ENCODE assay signal across 8 mouse cellular contexts in the genomic region with DNA sequence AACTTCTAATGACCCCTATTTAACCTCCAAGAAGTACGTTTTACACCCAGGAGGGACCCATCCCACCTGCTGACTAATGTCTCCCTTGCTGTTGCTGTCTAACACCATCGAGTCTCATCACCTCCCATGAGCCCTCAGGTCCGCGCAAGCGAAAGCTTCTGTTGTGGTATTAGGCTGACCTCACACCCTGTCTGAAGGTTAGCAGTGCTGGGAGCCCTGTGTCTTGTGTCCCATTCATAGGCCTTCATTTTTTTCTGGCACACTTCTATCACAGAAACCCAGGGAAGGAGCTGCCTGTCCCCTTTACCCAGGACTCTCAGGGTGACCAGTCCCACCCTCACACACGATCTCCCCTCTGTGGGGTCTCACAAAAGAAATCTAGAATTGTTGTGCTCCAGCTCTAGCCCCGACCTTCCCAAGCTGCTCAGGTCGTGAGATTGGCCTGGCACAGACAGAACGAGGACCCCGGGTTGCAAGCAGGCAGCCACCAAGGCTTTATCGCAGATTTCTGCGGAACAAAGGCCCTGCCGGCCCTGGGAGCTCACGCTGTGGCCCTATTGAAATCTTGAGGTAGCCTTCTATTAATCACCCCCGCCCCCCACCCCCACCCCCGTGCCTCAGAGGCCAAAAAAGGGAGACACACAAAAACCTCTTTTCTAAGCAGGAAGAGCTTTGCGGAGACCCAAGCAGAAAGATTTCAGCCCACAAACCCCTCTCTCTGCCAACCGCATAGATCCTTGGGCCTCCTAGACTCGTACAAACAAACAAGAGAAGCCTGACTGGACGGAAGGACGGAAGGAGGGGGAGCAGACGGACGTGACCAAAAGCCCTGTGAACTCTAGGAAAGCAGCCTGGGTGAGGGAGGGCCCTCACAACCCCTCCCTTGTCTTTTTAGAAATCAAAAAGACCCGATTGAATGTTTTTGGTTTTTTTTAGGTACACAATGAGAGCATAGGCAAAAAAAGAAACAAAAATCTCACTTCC. TPM values are rescaled to one million over a fixed set of nuclear protein-coding genes. Genes with fewer than 3 reads are reported as not detected.
DNase-seq lines count a peak whose midpoint lies in the region; ATAC-seq lines count a peak whose summit lies in the region.

No protein-coding gene starts in this region.

- peaks cover 20% of the 10 kb centered on the region for H3K4me1 ChIP-seq in heart, embryonic 10.5 days
- H3K4me1 ChIP-seq in embryonic facial prominence, embryonic 11.5 days (ENCODE audit: control insufficient read depth, insufficient read depth, low read length) = no peaks in the 10 kb centered on the region
- peaks cover 18% of the 10 kb centered on the region for H3K4me1 ChIP-seq in intestine, embryonic 15.5 days (replicated peaks)
- H3K4me1 ChIP-seq in midbrain, embryonic 10.5 days = peaks cover 68% of the 10 kb centered on the region

- no peak overlapping the region for H3K4me2 ChIP-seq in embryonic facial prominence, embryonic 11.5 days (ENCODE audit: low read depth, low read length)
- H3K4me2 ChIP-seq in intestine, embryonic 15.5 days (replicated peaks) = peak overlapping the region; percentile 34

- DNase-seq in heart, embryonic 10.5 days (ENCODE audit: low spot score) = peak; percentile 76
- no peak for DNase-seq in heart, adult 8-10 months (ENCODE audit: low spot score)
- DNase-seq in embryonic facial prominence, embryonic 11.5 days (ENCODE audit: low spot score) = peak; percentile 61
- peak; percentile 92 for DNase-seq in midbrain, embryonic 10.5 days (ENCODE audit: low spot score)
- DNase-seq in right cerebral cortex, adult 18-20 months = no peak
- DNase-seq in left cerebral cortex, adult 11 months (ENCODE audit: low spot score) = no peak
- DNase-seq in cerebellum, postnatal 4 days (ENCODE audit: low spot score in 2 of 2) = no peak

- peak overlapping the region; percentile 51 for H3K9ac ChIP-seq in embryonic facial prominence, embryonic 11.5 days (replicated peaks; ENCODE audit: low read length)
- peak overlapping the region; percentile 29 for H3K9ac ChIP-seq in intestine, embryonic 15.5 days

- peak overlapping the region; percentile 91 for H3K27ac ChIP-seq in heart, embryonic 10.5 days
- peak overlapping the region; percentile 82 for H3K27ac ChIP-seq in embryonic facial prominence, embryonic 11.5 days (replicated peaks; ENCODE audit: low read depth, low read length)
- peak overlapping the region; percentile 52; the same call in 1 of the 2 replicates for H3K27ac ChIP-seq in intestine, embryonic 15.5 days
- H3K27ac ChIP-seq in midbrain, embryonic 10.5 days (replicated peaks) = peak overlapping the region; percentile 95

- H3K27me3 ChIP-seq in heart, embryonic 10.5 days (ENCODE audit: insufficient read depth, poor library complexity, severe bottlenecking) = no peaks in the 10 kb centered on the region
- no peaks in the 10 kb centered on the region for H3K27me3 ChIP-seq in embryonic facial prominence, embryonic 11.5 days (ENCODE audit: control insufficient read depth, insufficient read depth, low read length)
- no peaks in the 10 kb centered on the region for H3K27me3 ChIP-seq in intestine, embryonic 15.5 days (replicated peaks)
- H3K27me3 ChIP-seq in midbrain, embryonic 10.5 days (ENCODE audit: low read depth, poor library complexity, severe bottlenecking) = no peaks in the 10 kb centered on the region

- H3K9me3 ChIP-seq in heart, embryonic 10.5 days = no peaks in the 10 kb centered on the region
- H3K9me3 ChIP-seq in embryonic facial prominence, embryonic 11.5 days (replicated peaks; ENCODE audit: control insufficient read depth, low read length) = no peaks in the 10 kb centered on the region
- H3K9me3 ChIP-seq in intestine, embryonic 15.5 days = no peaks in the 10 kb centered on the region
- peaks cover 6% of the 10 kb centered on the region for H3K9me3 ChIP-seq in midbrain, embryonic 10.5 days (replicated peaks)

- H3K36me3 ChIP-seq in heart, embryonic 10.5 days = 0 out of 2 replicates have a peak, but pooled peaks cover 6% of the 10 kb centered on the region
- no peaks in the 10 kb centered on the region for H3K36me3 ChIP-seq in embryonic facial prominence, embryonic 11.5 days (replicated peaks; ENCODE audit: control insufficient read depth, insufficient read depth, low read depth, low read length)
- no peaks in the 10 kb centered on the region for H3K36me3 ChIP-seq in intestine, embryonic 15.5 days
- peaks cover 18% of the 10 kb centered on the region for H3K36me3 ChIP-seq in midbrain, embryonic 10.5 days

- 11% methylated on average over 24 of the region's 24 CpGs for WGBS in heart, embryonic 10.5 days
- WGBS in embryonic facial prominence, embryonic 11.5 days = 8% methylated on average over 24 of the region's 24 CpGs
- 22% methylated on average over 24 of the region's 24 CpGs for WGBS in intestine, embryonic 15.5 days
- WGBS in midbrain, embryonic 10.5 days = 2% methylated on average over 24 of the region's 24 CpGs

- ATAC-seq in embryonic facial prominence, embryonic 11.5 days (replicated peaks; ENCODE audit: insufficient number of reproducible peaks, low FRiP score, low TSS enrichment, low read depth) = no peak
- ATAC-seq in intestine, embryonic 15.5 days = no peak

- H3K4me3 ChIP-seq in heart, embryonic 10.5 days = peak overlapping the region; percentile 45
- H3K4me3 ChIP-seq in embryonic facial prominence, embryonic 11.5 days (ENCODE audit: low read depth, low read length) = no peak overlapping the region
- no peak overlapping the region for H3K4me3 ChIP-seq in intestine, embryonic 15.5 days (replicated peaks)
- peak overlapping the region; percentile 36 for H3K4me3 ChIP-seq in midbrain, embryonic 10.5 days

RNA-seq across cellular contexts. Expression of a gene that starts 29.8 kb away (rescaled TPM):
- 3.3 and 4.5 TPM in 2 replicates for polyA plus RNA-seq in heart, embryonic 10.5 days (2016; fragmentation: Nextera tagmentation; extraction: Ambion mirVana)
- total RNA-seq in heart, adult 8-10 months (2022) = 10 to 100 TPM; 11.8 to 16.0 (median 14.2) TPM
- polyA plus RNA-seq in embryonic facial prominence, embryonic 11.5 days (2014; fragmentation: Nextera tagmentation; extraction: Ambion mirVana) = 2.9 and 3.4 TPM in 2 replicates
- polyA plus RNA-seq in intestine, embryonic 15.5 days (2015; fragmentation: Nextera tagmentation; extraction: Ambion mirVana) = 4.3 and 5.3 TPM in 2 replicates
- polyA plus RNA-seq in midbrain, embryonic 10.5 days (2016; fragmentation: Nextera tagmentation; extraction: Ambion mirVana) = 3.7 and 5.3 TPM in 2 replicates

Comparison
In these comparisons a context has a peak if more than half of its experiments do, and no peak if none do; other contexts are left out.
1. DNase-seq: peak in heart, embryonic 10.5 days (single experiment), embryonic facial prominence, embryonic 11.5 days (single experiment) and midbrain, embryonic 10.5 days (single experiment); none in heart, adult 8-10 months (single experiment), right cerebral cortex, adult 18-20 months (single experiment), left cerebral cortex, adult 11 months (single experiment) and cerebellum, postnatal 4 days (0 of 2).
2. H3K4me3 ChIP-seq: peak in heart, embryonic 10.5 days (single experiment) and midbrain, embryonic 10.5 days (single experiment); none in embryonic facial prominence, embryonic 11.5 days (single experiment) and intestine, embryonic 15.5 days (single experiment).
3. Peak in every context shown above with its lines, with median percentiles within 50 percentile points of each other: H3K27ac ChIP-seq.